In genomic region chr3:107094028-107094427, GRCm38 (mm10) we compare ENCODE assay signal across 9 mouse cellular contexts. TPM values are rescaled to one million over a fixed set of nuclear protein-coding genes. Genes with fewer than 3 reads are reported as not detected.
DNase-seq lines count a peak whose midpoint lies in the region; ATAC-seq and TF ChIP-seq lines count a peak whose summit lies in the region.
"Had no signal": no experiment of that assay in that cellular context is flagged by ENCODE, and none has a peak within 500 bp of the region (broad histone marks: within the 10 kb centered on the region; RNA-seq: fewer than 3 reads in every experiment).

No protein-coding gene starts in this region.

- WGBS in heart, embryonic 11.5 days (ENCODE audit: insufficient replicate concordance) = 6% methylated on average over 4 of the region's 4 CpGs
- WGBS in forebrain, embryonic 10.5 days = 6% methylated on average over 4 of the region's 4 CpGs
- WGBS in kidney, postnatal 0 days = 7% methylated on average over 4 of the region's 4 CpGs

- H3K9ac ChIP-seq in heart, embryonic 11.5 days (ENCODE audit: low read depth, low read length) = no peak overlapping the region
- H3K9ac ChIP-seq in kidney, postnatal 0 days (ENCODE audit: low read depth, low read length) = no peak overlapping the region
- H3K9ac ChIP-seq: limb, embryonic 13.5 days had no signal

- DNase-seq in heart, adult 8-10 months (ENCODE audit: low spot score) = peak; percentile 51
- DNase-seq in CD4-positive, CD25-positive, alpha-beta regulatory T cell, adult 2 months (ENCODE audit: low read depth, low spot score) = peak; percentile 77
- DNase-seq in c-Kit-negative CD71-positive TER-119-positive erythroid progenitor cells, embryonic 14.5 days (ENCODE audit: low read depth, low spot score) = peak; percentile 32
- peak; percentile 21 for DNase-seq in forebrain, embryonic 10.5 days (ENCODE audit: extremely low spot score, low spot score)
- DNase-seq in kidney, postnatal 0 days (ENCODE audit: low spot score) = peak; percentile 72
- DNase-seq in mesoderm, embryonic 11.5 days (ENCODE audit: low read depth, low spot score) = peak; percentile 64
- DNase-seq in testis, postnatal 10 days (ENCODE audit: low spot score) = peak; percentile 60

- no peak overlapping the region for H3K4me3 ChIP-seq in heart, embryonic 11.5 days (ENCODE audit: low read depth, low read length)
- no peak overlapping the region for H3K4me3 ChIP-seq in forebrain, embryonic 10.5 days
- no peak overlapping the region for H3K4me3 ChIP-seq in kidney, postnatal 0 days (replicated peaks; ENCODE audit: low read depth, low read length)
- H3K4me3 ChIP-seq: limb, embryonic 13.5 days had no signal

- H3K27me3 ChIP-seq in heart, embryonic 11.5 days (ENCODE audit: control insufficient read depth, insufficient read depth, low read length) = peaks cover 12% of the 10 kb centered on the region
- peaks cover 19% of the 10 kb centered on the region for H3K27me3 ChIP-seq in forebrain, embryonic 10.5 days (ENCODE audit: poor library complexity, severe bottlenecking)
- H3K27me3 ChIP-seq in kidney, postnatal 0 days (ENCODE audit: insufficient read depth, low read length) = no peaks in the 10 kb centered on the region

- no peak for ATAC-seq in heart, embryonic 11.5 days (replicated peaks; ENCODE audit: insufficient number of reproducible peaks, low FRiP score, low TSS enrichment)
- ATAC-seq in kidney, postnatal 0 days (replicated peaks; ENCODE audit: low FRiP score, low read depth) = no peak

- no peak overlapping the region for H3K4me2 ChIP-seq in heart, embryonic 11.5 days
- H3K4me2 ChIP-seq in kidney, postnatal 0 days (ENCODE audit: low read length) = no peak overlapping the region
- H3K4me2 ChIP-seq: limb, embryonic 13.5 days had no signal

- peak; percentile 97 for TF ChIP-seq CTCF in kidney, postnatal 0 days (IDR thresholded peaks at IDR 0.05; ENCODE audit: low read depth)

- no peaks in the 10 kb centered on the region for H3K9me3 ChIP-seq in heart, embryonic 11.5 days (replicated peaks; ENCODE audit: control insufficient read depth, low read length)
- no peaks in the 10 kb centered on the region for H3K9me3 ChIP-seq in forebrain, embryonic 10.5 days
- no peaks in the 10 kb centered on the region for H3K9me3 ChIP-seq in kidney, postnatal 0 days (replicated peaks; ENCODE audit: low read length)
- H3K9me3 ChIP-seq: limb, embryonic 13.5 days had no signal

- no peaks in the 10 kb centered on the region for H3K36me3 ChIP-seq in heart, embryonic 11.5 days (ENCODE audit: control insufficient read depth, insufficient read depth, low read length)
- H3K36me3 ChIP-seq in forebrain, embryonic 10.5 days (replicated peaks) = no peaks in the 10 kb centered on the region
- no peaks in the 10 kb centered on the region for H3K36me3 ChIP-seq in kidney, postnatal 0 days (ENCODE audit: insufficient read depth, low read length)
- H3K36me3 ChIP-seq: limb, embryonic 13.5 days had no signal

- H3K4me1 ChIP-seq in heart, embryonic 11.5 days (ENCODE audit: control insufficient read depth, insufficient read depth, low read length) = no peaks in the 10 kb centered on the region
- no peaks in the 10 kb centered on the region; the same call in 1 of the 2 replicates for H3K4me1 ChIP-seq in forebrain, embryonic 10.5 days
- H3K4me1 ChIP-seq in kidney, postnatal 0 days (replicated peaks; ENCODE audit: insufficient read depth, low read length) = no peaks in the 10 kb centered on the region
- H3K4me1 ChIP-seq: limb, embryonic 13.5 days had no signal

- H3K27ac ChIP-seq in heart, embryonic 11.5 days (ENCODE audit: low read depth, low read length) = no peak overlapping the region
- no peak overlapping the region for H3K27ac ChIP-seq in forebrain, embryonic 10.5 days
- no peak overlapping the region for H3K27ac ChIP-seq in kidney, postnatal 0 days
- H3K27ac ChIP-seq: limb, embryonic 13.5 days had no signal

RNA-seq across cellular contexts. Expression of gene Kcna2, which starts 6.9 kb away (rescaled TPM):
- total RNA-seq in heart, adult 8-10 months (2022) = 1 to 10 TPM; 1.2 to 1.7 (median 1.3) TPM
- polyA plus RNA-seq in heart, embryonic 11.5 days (2014; fragmentation: Nextera tagmentation; extraction: Ambion mirVana) = 0.06 and 0.13 TPM in 2 replicates
- polyA plus RNA-seq in forebrain, embryonic 10.5 days (2016; fragmentation: Nextera tagmentation; extraction: Ambion mirVana) = not detected in 2 replicates
- polyA plus RNA-seq in kidney, postnatal 0 days (2015; fragmentation: Nextera tagmentation; extraction: Ambion mirVana) = 0.03 and 0.06 TPM in 2 replicates

RNA-seq across cellular contexts. Expression of gene Kcna3, which starts 58.1 kb away (rescaled TPM):
- total RNA-seq in heart, adult 8-10 months (2022) = under 1 TPM; 0.27 to 0.69 (median 0.34) TPM
- polyA plus RNA-seq in heart, embryonic 11.5 days (2014; fragmentation: Nextera tagmentation; extraction: Ambion mirVana) = 0.82 and 1.4 TPM in 2 replicates
- 3.3 and 3.5 TPM in 2 replicates for polyA plus RNA-seq in forebrain, embryonic 10.5 days (2016; fragmentation: Nextera tagmentation; extraction: Ambion mirVana)
- 0.59 and 0.73 TPM in 2 replicates for polyA plus RNA-seq in kidney, postnatal 0 days (2015; fragmentation: Nextera tagmentation; extraction: Ambion mirVana)

Comparison
In these comparisons a context has a peak if more than half of its experiments do, and no peak if none do; other contexts are left out.
1. DNase-seq: peak in every context shown above with its lines; median percentile 77 in CD4-positive, CD25-positive, alpha-beta regulatory T cell, adult 2 months; 72 in kidney, postnatal 0 days; 64 in mesoderm, embryonic 11.5 days; 60 in testis, postnatal 10 days; 51 in heart, adult 8-10 months; 32 in c-Kit-negative CD71-positive TER-119-positive erythroid progenitor cells, embryonic 14.5 days; 21 in forebrain, embryonic 10.5 days.